Mouse (Mus musculus) CH12.LX (cell line): ENCODE results near the gene Tnfsf8.

Experiments
- CTCF ChIP-seq, 2 experiments: IDR thresholded peaks in 1 of 2; conservative IDR thresholded peaks in 1 of 2; 2 replicates each; pipeline ENCODE4 v1.5.1; 2011 to 2012; ENCODE audit warnings: low read depth in 2 of 2, low read length in 2 of 2, improper control_type of control experiment in 1 of 2, inconsistent platforms in 1 of 2, mild to moderate bottlenecking in 1 of 2, moderate library complexity in 1 of 2
- E2F4 ChIP-seq: IDR thresholded peaks from 2 replicates; pipeline ENCODE4 v1.6.1; 2011; ENCODE audit warnings: low read depth, low read length, improper control_type of control experiment; ENCODE audit not compliant: insufficient replicate concordance
- ELF1 ChIP-seq: IDR thresholded peaks from 2 replicates; pipeline ENCODE4 v1.6.1; 2014; ENCODE audit warnings: low read depth, mild to moderate bottlenecking, inconsistent platforms, low read length, improper control_type of control experiment
- EP300 ChIP-seq: IDR thresholded peaks from 2 replicates; pipeline ENCODE4 v1.6.1; 2011; ENCODE audit warnings: low read length, improper control_type of control experiment
- MAX ChIP-seq: IDR thresholded peaks from 2 replicates; pipeline ENCODE4 v1.6.1; 2011; ENCODE audit warnings: low read length, improper control_type of control experiment
- MEF2A ChIP-seq: IDR thresholded peaks from 2 replicates; pipeline ENCODE4 v1.6.1; 2014; ENCODE audit warnings: low read depth, mild to moderate bottlenecking, inconsistent platforms, low read length, improper control_type of control experiment, borderline replicate concordance
- POLR2A ChIP-seq: IDR thresholded peaks from 2 replicates; pipeline ENCODE4 v1.6.1; 2011; ENCODE audit warnings: low read depth, mild to moderate bottlenecking, improper control_type of control experiment, low read length
- RAD21 ChIP-seq: IDR thresholded peaks from 2 replicates; pipeline ENCODE4 v1.6.1; 2011; ENCODE audit warnings: low read depth, mild to moderate bottlenecking, low read length, improper control_type of control experiment, moderate library complexity
- RCOR1 ChIP-seq: conservative IDR thresholded peaks from 2 replicates; pipeline ENCODE4 v1.6.1; 2012; ENCODE audit warnings: low read depth, mild to moderate bottlenecking, inconsistent platforms, low read length, improper control_type of control experiment
- SIN3A ChIP-seq: IDR thresholded peaks from 2 replicates; pipeline ENCODE4 v1.6.1; 2012; ENCODE audit warnings: low read length, improper control_type of control experiment, inconsistent platforms
- TCF12 ChIP-seq: IDR thresholded peaks from 2 replicates; pipeline ENCODE4 v1.6.1; 2014; ENCODE audit warnings: low read depth, mild to moderate bottlenecking, inconsistent platforms, low read length, improper control_type of control experiment
- ZC3H11A ChIP-seq: IDR thresholded peaks from 2 replicates; pipeline ENCODE4 v1.6.1; 2012; ENCODE audit warnings: low read depth, mild to moderate bottlenecking, inconsistent platforms, low read length, improper control_type of control experiment
- ZMIZ1 ChIP-seq: IDR thresholded peaks from 2 replicates; pipeline ENCODE4 v1.6.1; 2012; ENCODE audit warnings: low read depth, mild to moderate bottlenecking, inconsistent platforms, low read length, improper control_type of control experiment
- ZNF384 ChIP-seq: IDR thresholded peaks from 2 replicates; pipeline ENCODE4 v1.6.1; 2012; ENCODE audit warnings: low read depth, low read length, improper control_type of control experiment, inconsistent platforms

DNA sequence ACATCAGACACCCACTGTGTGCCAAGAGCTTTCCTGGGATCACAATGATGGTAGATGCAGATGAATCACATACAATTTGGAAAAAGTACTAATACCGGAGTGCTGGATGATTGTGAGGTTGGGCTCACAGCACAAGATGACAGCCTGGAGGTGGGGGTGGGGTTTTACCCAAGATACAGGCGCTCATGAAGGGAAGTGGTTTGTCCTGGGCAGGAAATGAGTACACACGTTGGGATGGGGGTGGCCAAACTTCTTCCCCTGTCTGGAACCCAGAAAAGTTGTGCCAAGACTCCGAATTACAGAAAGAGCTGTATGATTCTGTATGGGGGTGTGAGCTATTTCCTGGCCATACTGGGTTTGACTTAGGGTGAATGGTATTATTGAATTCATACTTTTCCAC, 38.0 kb downstream of the Tnfsf8 start:
- no peak for TF ChIP-seq ELF1
- no peak for TF ChIP-seq CTCF (conservative IDR thresholded peaks at IDR 0.05 in 1 of 2, IDR thresholded peaks at IDR 0.05 in 1 of 2; ENCODE audit: low read depth in 2 of 2, low read length in 2 of 2)
- no peak for TF ChIP-seq ZNF384
- TF ChIP-seq POLR2A, result no peak
- TF ChIP-seq TCF12, result no peak
- no peak for TF ChIP-seq MAX
- no peak for TF ChIP-seq EP300
- no peak for TF ChIP-seq SIN3A
- TF ChIP-seq ZC3H11A, result no peak
- no peak for TF ChIP-seq RAD21
- TF ChIP-seq ZMIZ1, result no peak
- no peak for TF ChIP-seq RCOR1
- TF ChIP-seq MEF2A, result no peak
- TF ChIP-seq E2F4, result no peak
